Mouse (Mus musculus) midbrain, embryonic 11.5 days (tissue): ENCODE data around the gene Frmd4a. TPM values are rescaled to one million over a fixed set of nuclear protein-coding genes. Genes with fewer than 3 reads are reported as not detected.

Source experiments
- ATAC-seq: fragments of 200-750 bp; cut with Nextera tagmentation; 2 replicates; pipeline ENCODE4 v1.8.0; 2017; ENCODE audit warnings: moderate TSS enrichment, moderate library complexity; ENCODE audit not compliant: low FRiP score
- DNase-seq: peaks from one replicate; pipeline ENCODE4 v3.0.0; 2015; ENCODE audit warnings: low spot score; ENCODE audit errors: missing footprints
- H3K27ac ChIP-seq: fragments of 300-500 bp; sonication (generic); 2 replicates; pipeline ENCODE4 v1.5.1; 2014; ENCODE audit warnings: low read depth, low read length
- H3K27me3 ChIP-seq: fragments of 300-500 bp; sonication (generic); 2 replicates; pipeline ENCODE4 v1.6.1; 2014; ENCODE audit warnings: mild to moderate bottlenecking, low read length, moderate library complexity, mixed read lengths; ENCODE audit not compliant: control insufficient read depth, insufficient read depth
- H3K36me3 ChIP-seq: fragments of 300-500 bp; sonication (generic); 2 replicates; pipeline ENCODE4 v1.6.1; 2014; ENCODE audit warnings: mild to moderate bottlenecking, low read length, moderate library complexity, mixed read lengths; ENCODE audit not compliant: control insufficient read depth, insufficient read depth
- H3K4me1 ChIP-seq: fragments of 300-500 bp; sonication (generic); 2 replicates; pipeline ENCODE4 v1.6.1; 2014; ENCODE audit warnings: low read length; ENCODE audit not compliant: control insufficient read depth, insufficient read depth
- H3K4me2 ChIP-seq: fragments of 300-500 bp; sonication (generic); 2 replicates; pipeline ENCODE4 v1.6.1; 2014; ENCODE audit warnings: mild to moderate bottlenecking, moderate library complexity
- H3K4me3 ChIP-seq: fragments of 300-500 bp; sonication (generic); 2 replicates; pipeline ENCODE4 v1.5.1; 2014; ENCODE audit warnings: low read depth, low read length
- H3K9ac ChIP-seq: fragments of 300-500 bp; sonication (generic); 2 replicates; pipeline ENCODE4 v1.6.1; 2014; ENCODE audit warnings: low read length
- H3K9me3 ChIP-seq: fragments of 300-500 bp; sonication (generic); 2 replicates; pipeline ENCODE4 v1.6.1; 2016; ENCODE audit warnings: low read length; ENCODE audit not compliant: control insufficient read depth
- WGBS: fragments of 180-500 bp; shearing (Covaris S2); extraction: QIAGEN DNeasy Blood & Tissue Kit; methylation state at CpG from one replicate; pipeline ENCODE4 v1.1.7; 2014; 5-methylcytosine and 5-hydroxymethylcytosine counted together
- polyA plus RNA-seq: library from polyadenylated mRNA; unstranded; fragments of >200 nt; fragmentation: Nextera tagmentation; extraction: Ambion mirVana; gene quantifications from 2 replicates; pipeline ENCODE4 v1.2.1, GENCODE M21; 2014

Gene Frmd4a
- polyA plus RNA-seq, 1 experiment from 2014 or later = 35.2 TPM

DNA sequence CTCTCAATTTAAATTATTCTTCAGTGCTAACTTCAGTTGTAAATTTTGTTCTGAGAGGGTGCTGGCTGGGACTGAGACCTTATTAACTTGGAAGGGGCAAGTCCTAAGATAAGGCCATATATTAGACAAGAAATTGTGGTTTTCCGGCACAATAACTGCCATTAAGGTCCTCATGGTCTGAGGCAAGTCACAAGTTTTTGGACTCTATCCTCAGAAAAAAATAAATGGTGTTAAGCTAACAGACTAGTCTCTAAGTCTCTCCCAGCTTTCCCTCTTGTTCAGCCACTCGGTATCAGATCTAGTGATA, 493.5 kb downstream of the Frmd4a start:
- Histone ChIP-seq H3K4me3 (no peak overlapping the region), H3K4me1 (no peaks in the 10 kb centered on the region), H3K27ac (no peak overlapping the region), H3K4me2 (no peak overlapping the region), H3K27me3 (no peaks in the 10 kb centered on the region), H3K36me3 (no peaks in the 10 kb centered on the region), H3K9ac (no peak overlapping the region), H3K9me3 (no peaks in the 10 kb centered on the region)
- DNase-seq = no peak
- ATAC-seq = no peak
- WGBS = 97% methylated on average over 2 of the region's 2 CpGs

DNA sequence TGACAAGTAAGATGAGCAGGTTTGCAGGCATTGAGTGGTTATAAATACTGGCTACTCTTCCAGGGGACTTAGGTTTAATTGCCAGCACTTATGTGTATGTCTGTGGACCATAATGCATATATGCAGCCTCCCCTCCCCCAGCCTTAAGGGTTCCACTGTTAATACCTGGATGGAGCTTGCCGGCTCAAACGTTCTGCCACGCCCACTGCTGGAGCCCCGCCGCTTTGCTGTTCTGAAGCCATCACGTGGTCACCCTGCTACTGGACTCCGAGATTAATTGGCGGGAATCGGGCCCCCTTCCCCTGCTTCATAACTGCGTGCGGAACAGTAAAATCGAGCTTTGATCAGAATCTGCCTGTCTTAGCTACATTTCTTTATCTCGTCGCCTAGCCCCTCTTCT, 495.1 kb downstream of the Frmd4a start:
- no peak overlapping the region for H3K9ac ChIP-seq
- H3K4me2 ChIP-seq = no peak overlapping the region
- no peaks in the 10 kb centered on the region for H3K36me3 ChIP-seq
- H3K27me3 ChIP-seq = no peaks in the 10 kb centered on the region
- no peak for DNase-seq
- 62% methylated on average over 14 of the region's 14 CpGs for WGBS
- H3K4me1 ChIP-seq = peaks cover 3% of the 10 kb centered on the region; the same call in 1 of the 2 replicates
- no peaks in the 10 kb centered on the region for H3K9me3 ChIP-seq
- H3K27ac ChIP-seq = no peak overlapping the region
- ATAC-seq = no peak
- H3K4me3 ChIP-seq = no peak overlapping the region

DNA sequence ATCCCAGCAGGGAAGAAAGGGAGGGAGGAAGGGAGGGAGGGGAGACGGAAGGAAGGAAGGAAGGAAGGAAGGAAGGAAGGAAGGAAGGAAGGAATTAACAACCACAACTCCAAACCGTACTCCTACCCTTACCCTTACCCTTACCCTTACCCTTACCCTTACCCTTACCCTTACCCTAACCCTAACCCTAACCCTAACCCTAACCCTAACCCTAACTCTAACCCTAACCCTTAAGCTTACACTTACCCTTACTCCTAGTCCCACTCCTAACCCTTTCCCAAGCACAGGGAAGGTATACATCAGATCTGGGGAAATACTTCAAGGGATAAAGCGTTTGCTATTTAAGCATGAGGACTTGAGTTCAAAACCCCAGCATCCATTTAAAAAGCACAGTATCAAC, 498.4 kb downstream of the Frmd4a start:
- no peaks in the 10 kb centered on the region for H3K36me3 ChIP-seq
- no peak overlapping the region for H3K9ac ChIP-seq
- no peaks in the 10 kb centered on the region for H3K9me3 ChIP-seq
- H3K4me1 ChIP-seq = peaks cover 7% of the 10 kb centered on the region; the same call in 1 of the 2 replicates
- ATAC-seq (no peak), DNase-seq (no peak)
- H3K4me3 ChIP-seq = no peak overlapping the region
- H3K27me3 ChIP-seq = no peaks in the 10 kb centered on the region
- H3K27ac ChIP-seq = no peak overlapping the region
- no peak overlapping the region for H3K4me2 ChIP-seq
- WGBS = 85% methylated on average over 3 of the region's 3 CpGs

DNA sequence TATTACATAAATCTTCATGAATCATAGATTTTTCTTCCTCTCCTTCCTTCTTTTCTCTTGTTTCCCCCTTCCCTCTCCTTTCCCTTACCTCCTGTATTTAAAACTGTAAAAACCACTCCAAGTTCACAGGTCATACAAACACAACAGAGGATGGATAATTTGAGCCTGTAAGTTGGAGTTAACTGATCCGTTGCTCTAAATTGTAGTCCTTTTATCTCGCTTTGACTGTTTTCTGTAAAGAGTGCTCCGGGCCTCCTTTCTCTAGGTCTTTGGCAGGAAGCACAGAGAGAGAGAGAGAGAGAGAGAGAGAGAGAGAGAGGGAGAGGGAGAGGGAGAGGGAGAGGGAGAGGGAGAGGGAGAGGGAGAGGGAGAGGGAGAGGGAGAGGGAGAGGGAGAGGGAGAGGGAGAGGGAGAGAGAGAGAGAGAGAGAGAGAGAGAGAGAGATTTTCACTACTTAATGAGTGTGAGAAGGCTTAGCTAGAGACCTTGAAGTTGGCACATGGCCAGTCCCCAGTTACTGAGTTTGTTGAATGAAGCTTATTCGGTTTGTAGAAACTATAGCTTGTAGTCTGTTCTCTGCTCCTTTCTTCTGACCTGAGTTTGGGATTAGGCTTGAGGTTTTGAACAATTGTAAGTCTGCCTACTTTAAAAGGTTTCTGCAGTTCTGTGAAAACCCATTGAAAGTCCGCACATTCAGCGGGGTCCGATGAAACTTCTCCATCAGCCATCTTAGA, 499.5 kb downstream of the Frmd4a start:
- H3K9me3 ChIP-seq = no peaks in the 10 kb centered on the region
- 54% methylated on average over 7 of the region's 7 CpGs for WGBS
- DNase-seq (no peak), ATAC-seq (no peak; the same call in 1 of the 2 replicates)
- H3K36me3 ChIP-seq = no peaks in the 10 kb centered on the region; the same call in 1 of the 2 replicates
- H3K9ac ChIP-seq = no peak overlapping the region; the same call in 1 of the 2 replicates
- H3K27ac ChIP-seq = peak overlapping the region; percentile 75
- H3K4me2 ChIP-seq = no peak overlapping the region
- H3K27me3 ChIP-seq = no peaks in the 10 kb centered on the region
- H3K4me1 ChIP-seq = peaks cover 7% of the 10 kb centered on the region; the same call in 1 of the 2 replicates
- H3K4me3 ChIP-seq = no peak overlapping the region

DNA sequence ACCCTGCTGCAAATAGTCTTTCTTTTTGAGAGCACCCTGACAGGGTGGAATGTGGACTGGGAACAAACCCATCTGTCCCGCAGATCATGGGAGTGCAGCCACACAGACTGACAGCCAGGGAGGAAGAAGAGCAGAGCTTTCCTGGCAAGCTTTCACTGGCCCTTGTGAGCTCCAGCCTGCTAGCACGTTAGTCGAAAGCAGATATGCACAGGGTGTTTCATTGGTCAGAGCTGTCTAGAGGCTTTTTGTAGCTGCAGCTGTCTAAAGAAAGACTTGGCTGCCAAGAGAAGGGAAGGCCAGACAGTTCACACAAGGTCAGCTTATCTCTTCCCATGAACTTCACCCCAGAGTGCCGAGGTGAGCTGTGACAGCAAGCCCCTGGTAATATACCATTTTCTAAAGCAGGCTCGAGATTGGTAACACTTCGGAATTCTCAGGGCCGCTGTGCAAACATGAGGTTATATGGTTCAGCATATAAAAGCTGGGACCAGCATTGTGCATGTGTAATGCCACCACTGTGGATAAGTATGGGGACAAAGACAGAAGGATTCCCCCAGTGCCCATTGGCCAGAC, 500.1 kb downstream of the Frmd4a start:
- H3K4me2 ChIP-seq = no peak overlapping the region
- H3K9ac ChIP-seq = no peak overlapping the region; the same call in 1 of the 2 replicates
- H3K4me3 ChIP-seq = no peak overlapping the region
- no peaks in the 10 kb centered on the region for H3K27me3 ChIP-seq
- ATAC-seq (peak; percentile 48; the same call in 1 of the 2 replicates), DNase-seq (no peak)
- 51% methylated on average over 7 of the region's 7 CpGs for WGBS
- peaks cover 7% of the 10 kb centered on the region; the same call in 1 of the 2 replicates for H3K4me1 ChIP-seq
- H3K36me3 ChIP-seq = no peaks in the 10 kb centered on the region; the same call in 1 of the 2 replicates
- H3K27ac ChIP-seq = peak overlapping the region; percentile 75
- H3K9me3 ChIP-seq = no peaks in the 10 kb centered on the region

DNA sequence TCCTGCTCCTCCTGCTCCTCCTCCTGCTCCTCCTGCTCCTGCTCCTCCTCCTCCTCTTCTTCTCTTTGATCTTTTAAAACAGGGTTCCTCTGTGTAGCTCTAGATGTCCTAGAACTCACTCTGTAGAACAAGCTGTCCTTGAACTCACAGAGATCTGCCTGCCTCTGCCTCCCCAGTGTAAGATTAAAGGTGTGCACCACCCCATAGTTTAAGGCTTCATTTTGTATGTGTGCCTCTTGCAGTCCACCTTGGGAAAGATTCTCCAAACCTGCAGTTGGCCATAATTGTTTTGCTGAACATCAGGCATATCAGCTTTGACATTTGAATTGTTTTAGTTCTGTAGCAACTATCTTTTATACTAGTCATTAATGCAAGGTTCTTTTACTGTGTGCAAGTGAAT, 501.0 kb downstream of the Frmd4a start:
- Histone ChIP-seq H3K9me3 (no peaks in the 10 kb centered on the region), H3K4me2 (no peak overlapping the region), H3K9ac (no peak overlapping the region), H3K36me3 (no peaks in the 10 kb centered on the region; the same call in 1 of the 2 replicates), H3K4me3 (no peak overlapping the region), H3K27ac (no peak overlapping the region), H3K27me3 (no peaks in the 10 kb centered on the region), H3K4me1 (peaks cover 7% of the 10 kb centered on the region; the same call in 1 of the 2 replicates)
- DNase-seq = no peak
- ATAC-seq = no peak

DNA sequence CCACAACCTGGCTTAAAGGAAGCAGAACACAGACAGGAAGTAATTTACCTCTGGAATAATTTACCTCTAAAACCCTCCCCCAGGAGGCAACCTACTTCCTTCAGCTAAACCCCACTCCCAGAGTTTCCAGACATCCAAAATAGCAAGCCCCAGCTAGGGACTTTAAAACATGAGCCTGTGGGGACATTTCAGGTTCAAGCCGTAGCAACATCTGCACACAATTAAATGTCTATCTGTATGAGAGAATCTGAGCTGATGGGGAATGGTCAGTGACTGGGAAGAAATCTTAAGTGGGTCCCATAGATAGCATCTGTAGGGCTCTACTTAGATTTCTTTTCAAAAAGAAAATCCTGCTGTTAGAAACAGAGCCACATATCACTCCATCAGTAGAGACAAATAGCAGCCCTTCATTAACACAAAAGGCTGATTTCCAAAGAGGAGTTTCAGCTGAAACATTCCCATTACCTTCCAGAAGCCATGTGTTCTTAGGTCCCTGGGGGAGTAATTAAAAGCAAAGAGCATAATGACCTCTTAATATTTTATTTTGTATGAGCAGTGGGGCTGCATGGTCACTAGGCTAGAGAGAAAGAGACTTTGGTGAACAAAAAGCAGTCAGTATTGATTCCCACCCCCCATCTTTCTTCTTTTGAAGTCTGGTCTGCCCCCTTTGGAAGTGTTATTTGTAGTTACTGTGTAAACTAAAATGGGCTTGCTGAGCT, 505.4 kb downstream of the Frmd4a start:
- peaks cover under 1% of the 10 kb centered on the region; the same call in 1 of the 2 replicates for H3K4me1 ChIP-seq
- H3K4me3 ChIP-seq = no peak overlapping the region
- H3K9ac ChIP-seq = no peak overlapping the region
- no peak overlapping the region for H3K4me2 ChIP-seq
- H3K36me3 ChIP-seq = no peaks in the 10 kb centered on the region; the same call in 1 of the 2 replicates
- H3K9me3 ChIP-seq = no peaks in the 10 kb centered on the region
- DNase-seq (no peak), ATAC-seq (no peak)
- H3K27ac ChIP-seq = no peak overlapping the region
- H3K27me3 ChIP-seq = no peaks in the 10 kb centered on the region
- WGBS = 75% methylated on average over 1 of the region's 1 CpGs

DNA sequence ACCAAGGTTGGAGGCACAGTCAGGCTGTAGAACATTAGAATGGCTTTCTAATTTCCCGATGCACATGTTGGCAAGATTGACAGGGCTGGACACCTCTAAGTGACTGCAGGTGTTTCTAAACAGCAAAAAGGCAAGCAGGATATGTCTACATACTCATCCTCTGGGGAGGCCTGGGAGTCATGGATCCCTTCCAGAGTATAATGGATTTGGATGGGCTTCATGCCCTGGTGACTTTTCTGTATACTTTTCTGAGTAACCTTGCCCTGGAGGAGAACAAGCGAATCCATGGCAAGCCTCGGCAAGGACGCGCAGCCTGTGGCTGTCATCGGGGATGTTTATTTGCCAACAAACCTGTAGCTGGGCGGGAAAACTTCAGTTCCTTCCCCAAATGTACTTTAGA, 509.6 kb downstream of the Frmd4a start:
- no peak overlapping the region for H3K4me3 ChIP-seq
- 0 out of 2 replicates have a peak, but pooled peaks cover 2% of the 10 kb centered on the region for H3K4me1 ChIP-seq
- H3K27me3 ChIP-seq = no peaks in the 10 kb centered on the region
- H3K4me2 ChIP-seq = no peak overlapping the region
- no peaks in the 10 kb centered on the region for H3K36me3 ChIP-seq
- DNase-seq = no peak
- H3K27ac ChIP-seq = no peak overlapping the region
- H3K9me3 ChIP-seq = no peaks in the 10 kb centered on the region
- WGBS = 55% methylated on average over 7 of the region's 7 CpGs
- no peak for ATAC-seq
- H3K9ac ChIP-seq = no peak overlapping the region

DNA sequence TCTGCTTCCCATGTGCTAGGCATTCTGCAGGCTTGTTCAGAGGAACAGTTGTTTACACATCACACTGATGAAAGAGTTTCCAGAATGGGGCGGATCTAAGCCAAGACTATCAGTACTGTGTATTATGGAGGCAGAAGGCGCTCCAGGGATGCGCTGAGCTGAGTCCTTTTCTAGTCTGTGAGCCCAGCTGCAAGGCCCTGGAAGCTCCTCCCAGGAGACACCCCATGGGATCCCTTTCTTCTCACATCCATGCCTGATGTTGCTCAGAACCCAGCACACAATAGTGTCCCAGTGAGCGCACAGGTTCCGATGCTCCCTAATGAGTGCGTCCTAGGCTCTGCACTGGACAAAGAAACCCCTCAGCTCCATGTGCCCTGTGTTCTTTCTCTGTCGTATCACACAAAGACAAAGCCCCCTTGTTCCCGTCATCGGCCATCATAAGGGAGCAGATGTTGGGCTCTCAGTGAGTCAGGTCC, 511.8 kb downstream of the Frmd4a start:
- DNase-seq = no peak
- Histone ChIP-seq H3K9ac (no peak overlapping the region), H3K36me3 (no peaks in the 10 kb centered on the region; the same call in 1 of the 2 replicates), H3K27me3 (no peaks in the 10 kb centered on the region), H3K4me1 (0 out of 2 replicates have a peak, but pooled peaks cover 2% of the 10 kb centered on the region), H3K4me2 (no peak overlapping the region), H3K27ac (0 out of 2 replicates have a peak overlapping the region, but pooled peaks have one; percentile 8), H3K9me3 (no peaks in the 10 kb centered on the region), H3K4me3 (no peak overlapping the region)
- peak; percentile 79 for ATAC-seq
- 47% methylated on average over 9 of the region's 9 CpGs for WGBS
